Mouse (Mus musculus): ENCODE results near the gene Mmgt2. TPM values are rescaled to one million over a fixed set of nuclear protein-coding genes. Genes with fewer than 3 reads are reported as not detected.
A peak's percentile ranks its signal among the peaks of the same experiment; 100 is the strongest.

The Mmgt2 gene
- polyA plus RNA-seq, 1 experiment, result 29.1 TPM

GRCm38 (mm10) chr11:62651563-62651962, 3.1 kb downstream of the Mmgt2 start:
- no peak overlapping the region for H3K4me3 ChIP-seq (ENCODE audit: insufficient read depth, poor library complexity, severe bottlenecking)

DNA sequence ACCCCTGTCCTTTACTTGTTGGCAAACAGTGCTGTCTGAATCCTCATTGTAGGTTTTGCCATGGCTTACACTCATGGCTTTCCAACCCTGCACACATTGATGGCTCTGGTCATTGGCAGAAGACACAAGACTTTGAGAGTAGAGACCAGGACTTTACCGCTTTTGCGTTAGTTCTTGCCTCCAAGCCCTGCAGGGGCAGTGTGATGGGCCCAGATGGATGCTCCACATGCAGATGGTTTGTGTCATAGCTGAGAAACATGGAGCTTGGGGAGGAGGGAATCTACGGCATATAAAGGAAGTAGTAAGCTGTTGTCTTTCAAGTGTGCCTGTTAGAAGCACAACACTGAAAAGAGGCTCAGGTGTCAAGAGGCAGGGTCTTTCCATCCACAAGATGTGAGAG, 3.6 kb downstream of the Mmgt2 start:
- Histone ChIP-seq H3K36me3 (ENCODE audit: control insufficient read depth, insufficient read depth) (peaks cover 19% of the 10 kb centered on the region), H3K79me2 (ENCODE audit: control insufficient read depth, insufficient read depth) (peaks cover 85% of the 10 kb centered on the region)
- TF ChIP-seq FOSL1 (IDR thresholded peaks at IDR 0.05; ENCODE audit: insufficient read depth, low read length, poor library complexity, severe bottlenecking) (no peak), MYOG (IDR thresholded peaks at IDR 0.05; ENCODE audit: control insufficient read depth, extremely low read depth, insufficient read length) (no peak), MAX (IDR thresholded peaks at IDR 0.05) (no peak), CEBPB (IDR thresholded peaks at IDR 0.05; ENCODE audit: low read depth) (no peak), USF1 (IDR thresholded peaks at IDR 0.05; ENCODE audit: low read depth) (no peak), MYOD1 (IDR thresholded peaks at IDR 0.05; ENCODE audit: control insufficient read depth, insufficient read length, low read depth) (no peak)

More at GRCm38 (mm10) chr11:62651563-62651962, 3.1 kb downstream of the Mmgt2 start:
- TF ChIP-seq USF1 (IDR thresholded peaks at IDR 0.05; ENCODE audit: low read depth) (no peak), CTCF (IDR thresholded peaks at IDR 0.05; ENCODE audit: control insufficient read depth, insufficient read depth, insufficient read length) (no peak), FOSL1 (IDR thresholded peaks at IDR 0.05; ENCODE audit: insufficient read depth, low read length, poor library complexity, severe bottlenecking) (no peak), CEBPB (IDR thresholded peaks at IDR 0.05; ENCODE audit: low read depth) (no peak)
- Histone ChIP-seq H3K27me3 (ENCODE audit: control insufficient read depth, insufficient read depth, insufficient read length) (no peaks in the 10 kb centered on the region), H3ac (ENCODE audit: control insufficient read depth, insufficient read length, low read depth) (no peak overlapping the region), H3K79me2 (ENCODE audit: control insufficient read depth, insufficient read depth) (peaks cover 85% of the 10 kb centered on the region), H3K79me3 (ENCODE audit: low read depth) (peaks cover 41% of the 10 kb centered on the region), H3K36me3 (ENCODE audit: control insufficient read depth, insufficient read depth) (peaks cover 19% of the 10 kb centered on the region)

GRCm38 (mm10) chr11:62660885-62661284, 12.4 kb downstream of the Mmgt2 start:
- Histone ChIP-seq H3ac (ENCODE audit: control insufficient read depth, insufficient read length, low read depth) (no peak overlapping the region), H3K4me3 (ENCODE audit: insufficient read depth, poor library complexity, severe bottlenecking) (no peak overlapping the region), H3K36me3 (ENCODE audit: control insufficient read depth, insufficient read depth) (peaks cover 16% of the 10 kb centered on the region), H3K79me2 (ENCODE audit: control insufficient read depth, insufficient read depth) (peaks cover 21% of the 10 kb centered on the region), H3K79me3 (ENCODE audit: low read depth) (peaks cover 1% of the 10 kb centered on the region), H3K27me3 (ENCODE audit: control insufficient read depth, insufficient read depth, insufficient read length) (no peaks in the 10 kb centered on the region)
- TF ChIP-seq FOSL1 (IDR thresholded peaks at IDR 0.05; ENCODE audit: insufficient read depth, low read length, poor library complexity, severe bottlenecking) (no peak), MYOD1 (IDR thresholded peaks at IDR 0.05; ENCODE audit: control insufficient read depth, insufficient read length, low read depth) (no peak), CEBPB (IDR thresholded peaks at IDR 0.05; ENCODE audit: low read depth) (no peak), CTCF (IDR thresholded peaks at IDR 0.05; ENCODE audit: control insufficient read depth, insufficient read depth, insufficient read length) (no peak), MAX (IDR thresholded peaks at IDR 0.05) (no peak), USF1 (IDR thresholded peaks at IDR 0.05; ENCODE audit: low read depth) (no peak), MYOG (IDR thresholded peaks at IDR 0.05; ENCODE audit: control insufficient read depth, extremely low read depth, insufficient read length) (no peak)

More for the DNA sequence above, 3.6 kb downstream of the Mmgt2 start:
- Histone ChIP-seq H3K27me3 (ENCODE audit: control insufficient read depth, insufficient read depth, insufficient read length) (no peaks in the 10 kb centered on the region), H3K79me3 (ENCODE audit: low read depth) (peaks cover 41% of the 10 kb centered on the region), H3ac (ENCODE audit: control insufficient read depth, insufficient read length, low read depth) (no peak overlapping the region), H3K4me3 (ENCODE audit: insufficient read depth, poor library complexity, severe bottlenecking) (no peak overlapping the region)

GRCm38 (mm10) chr11:62664250-62664649, 15.8 kb downstream of the Mmgt2 start:
- Histone ChIP-seq H3K79me3 (ENCODE audit: low read depth) (no peaks in the 10 kb centered on the region), H3K27me3 (ENCODE audit: control insufficient read depth, insufficient read depth, insufficient read length) (no peaks in the 10 kb centered on the region), H3K79me2 (ENCODE audit: control insufficient read depth, insufficient read depth) (no peaks in the 10 kb centered on the region), H3ac (ENCODE audit: control insufficient read depth, insufficient read length, low read depth) (no peak overlapping the region), H3K4me3 (ENCODE audit: insufficient read depth, poor library complexity, severe bottlenecking) (no peak overlapping the region), H3K36me3 (ENCODE audit: control insufficient read depth, insufficient read depth) (peaks cover 14% of the 10 kb centered on the region)
- TF ChIP-seq CTCF (IDR thresholded peaks at IDR 0.05; ENCODE audit: control insufficient read depth, insufficient read depth, insufficient read length) (no peak), FOSL1 (IDR thresholded peaks at IDR 0.05; ENCODE audit: insufficient read depth, low read length, poor library complexity, severe bottlenecking) (no peak), MYOD1 (IDR thresholded peaks at IDR 0.05; ENCODE audit: control insufficient read depth, insufficient read length, low read depth) (no peak), USF1 (IDR thresholded peaks at IDR 0.05; ENCODE audit: low read depth) (no peak), MAX (IDR thresholded peaks at IDR 0.05) (no peak), MYOG (IDR thresholded peaks at IDR 0.05; ENCODE audit: control insufficient read depth, extremely low read depth, insufficient read length) (no peak), CEBPB (IDR thresholded peaks at IDR 0.05; ENCODE audit: low read depth) (no peak)

- peaks cover 14% of the 10 kb centered on the region for H3K36me3 ChIP-seq (ENCODE audit: control insufficient read depth, insufficient read depth)
- H3K79me2 ChIP-seq (ENCODE audit: control insufficient read depth, insufficient read depth), result no peaks in the 10 kb centered on the region
- no peak overlapping the region for H3ac ChIP-seq (ENCODE audit: control insufficient read depth, insufficient read length, low read depth)
- no peak overlapping the region for H3K4me3 ChIP-seq (ENCODE audit: insufficient read depth, poor library complexity, severe bottlenecking)
- no peaks in the 10 kb centered on the region for H3K79me3 ChIP-seq (ENCODE audit: low read depth)
- no peaks in the 10 kb centered on the region for H3K27me3 ChIP-seq (ENCODE audit: control insufficient read depth, insufficient read depth, insufficient read length)
- no peak for TF ChIP-seq CTCF (IDR thresholded peaks at IDR 0.05; ENCODE audit: control insufficient read depth, insufficient read depth, insufficient read length)
- no peak for TF ChIP-seq CEBPB (IDR thresholded peaks at IDR 0.05; ENCODE audit: low read depth)
- TF ChIP-seq MYOG (IDR thresholded peaks at IDR 0.05; ENCODE audit: control insufficient read depth, extremely low read depth, insufficient read length), result no peak
- TF ChIP-seq FOSL1 (IDR thresholded peaks at IDR 0.05; ENCODE audit: insufficient read depth, low read length, poor library complexity, severe bottlenecking), result no peak
- TF ChIP-seq MAX (IDR thresholded peaks at IDR 0.05), result no peak
- TF ChIP-seq USF1 (IDR thresholded peaks at IDR 0.05; ENCODE audit: low read depth), result no peak
- TF ChIP-seq MYOD1 (IDR thresholded peaks at IDR 0.05; ENCODE audit: control insufficient read depth, insufficient read length, low read depth), result no peak
These were observed 20.5 kb downstream of the Mmgt2 start for GRCm38 (mm10) chr11:62668986-62669385.

DNA sequence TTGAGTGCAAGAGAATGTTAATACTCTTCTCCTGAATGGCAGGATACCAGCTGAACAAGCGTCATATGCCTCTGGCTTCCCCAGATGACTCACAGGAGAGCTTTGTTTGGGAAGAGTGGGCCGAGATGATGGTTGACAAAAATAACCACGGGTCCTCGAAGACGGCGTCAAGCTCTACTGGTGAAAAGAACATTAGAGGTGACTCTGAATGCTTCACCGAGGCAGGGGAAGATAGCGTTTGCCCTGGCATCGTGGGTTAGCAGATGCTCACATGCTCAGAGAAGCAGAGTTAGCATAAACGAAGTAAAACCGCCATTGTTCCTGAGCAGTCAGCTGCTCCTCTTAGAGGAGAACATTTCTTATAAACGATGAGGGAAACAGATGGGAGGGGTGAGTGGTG, 21.0 kb downstream of the Mmgt2 start:
- Histone ChIP-seq H3K79me2 (ENCODE audit: control insufficient read depth, insufficient read depth) (no peaks in the 10 kb centered on the region), H3K27me3 (ENCODE audit: control insufficient read depth, insufficient read depth, insufficient read length) (no peaks in the 10 kb centered on the region), H3K36me3 (ENCODE audit: control insufficient read depth, insufficient read depth) (peaks cover 14% of the 10 kb centered on the region), H3K79me3 (ENCODE audit: low read depth) (no peaks in the 10 kb centered on the region), H3K4me3 (ENCODE audit: insufficient read depth, poor library complexity, severe bottlenecking) (no peak overlapping the region), H3ac (ENCODE audit: control insufficient read depth, insufficient read length, low read depth) (peak overlapping the region; percentile 31)
- TF ChIP-seq FOSL1 (IDR thresholded peaks at IDR 0.05; ENCODE audit: insufficient read depth, low read length, poor library complexity, severe bottlenecking) (no peak), CTCF (IDR thresholded peaks at IDR 0.05; ENCODE audit: control insufficient read depth, insufficient read depth, insufficient read length) (no peak), CEBPB (IDR thresholded peaks at IDR 0.05; ENCODE audit: low read depth) (no peak), MAX (IDR thresholded peaks at IDR 0.05) (no peak), MYOD1 (IDR thresholded peaks at IDR 0.05; ENCODE audit: control insufficient read depth, insufficient read length, low read depth) (no peak), USF1 (IDR thresholded peaks at IDR 0.05; ENCODE audit: low read depth) (no peak), MYOG (IDR thresholded peaks at IDR 0.05; ENCODE audit: control insufficient read depth, extremely low read depth, insufficient read length) (no peak)

Measured in C2C12 (cell line).